Mouse (Mus musculus) hindbrain, embryonic 16.5 days (tissue): ENCODE data around the gene Patz1. TPM values are rescaled to one million over a fixed set of nuclear protein-coding genes. Genes with fewer than 3 reads are reported as not detected.

Experiments
- ATAC-seq: fragments of 200-750 bp; cut with Nextera tagmentation; 2 replicates; pipeline ENCODE4 v1.8.0; 2017; ENCODE audit warnings: moderate TSS enrichment, moderate library complexity
- H3K27ac ChIP-seq: fragments of 300-500 bp; sonication (generic); 2 replicates; pipeline ENCODE4 v1.5.1; 2014; ENCODE audit warnings: low read depth, mild to moderate bottlenecking, control low read depth, low read length, moderate library complexity
- H3K27me3 ChIP-seq: fragments of 300-500 bp; sonication (generic); replicated peaks from 2 replicates; pipeline ENCODE4 v1.6.1; 2014; ENCODE audit warnings: low read length; ENCODE audit not compliant: control insufficient read depth, insufficient read depth
- H3K36me3 ChIP-seq: fragments of 300-500 bp; sonication (generic); 2 replicates; pipeline ENCODE4 v1.6.1; 2014; ENCODE audit warnings: mild to moderate bottlenecking, low read length, moderate library complexity, mixed read lengths; ENCODE audit not compliant: control insufficient read depth, insufficient read depth
- H3K4me1 ChIP-seq: fragments of 300-500 bp; sonication (generic); 2 replicates; pipeline ENCODE4 v1.6.1; 2014; ENCODE audit warnings: low read depth, low read length; ENCODE audit not compliant: control insufficient read depth, insufficient read depth
- H3K4me2 ChIP-seq: fragments of 300-500 bp; sonication (generic); 2 replicates; pipeline ENCODE4 v1.6.1; 2014; ENCODE audit warnings: mild to moderate bottlenecking, low read length, control low read depth, moderate library complexity
- H3K4me3 ChIP-seq: fragments of 300-500 bp; sonication (generic); 2 replicates; pipeline ENCODE4 v1.5.1; 2014; ENCODE audit warnings: mild to moderate bottlenecking, low read length, control low read depth, moderate library complexity
- H3K9ac ChIP-seq: fragments of 300-500 bp; sonication (generic); 2 replicates; pipeline ENCODE4 v1.6.1; 2014; ENCODE audit warnings: low read depth, mild to moderate bottlenecking, control low read depth, low read length, moderate library complexity
- H3K9me3 ChIP-seq: fragments of 300-500 bp; sonication (generic); 2 replicates; pipeline ENCODE4 v1.6.1; 2014; ENCODE audit warnings: mild to moderate bottlenecking, low read length, moderate library complexity; ENCODE audit not compliant: control insufficient read depth
- WGBS: fragments of 180-500 bp; shearing (Covaris S2); extraction: QIAGEN DNeasy Blood & Tissue Kit; methylation state at CpG from one replicate; pipeline ENCODE4 v1.1.7; 2014; 5-methylcytosine and 5-hydroxymethylcytosine counted together
- polyA plus RNA-seq: library from polyadenylated mRNA; unstranded; fragments of >200 nt; fragmentation: Nextera tagmentation; extraction: Ambion mirVana; gene quantifications from 2 replicates; pipeline ENCODE4 v1.2.1, GENCODE M21; 2015

Gene Patz1
- polyA plus RNA-seq, 1 experiment from 2014 or later, result 35.2 TPM

- no peak overlapping the region for H3K27ac ChIP-seq
These were observed 52.8 kb downstream of the Patz1 start for GRCm38 (mm10) chr11:3341476-3341875.

GRCm38 (mm10) chr11:3344916-3345315 is 56.2 kb downstream of the Patz1 start:
- H3K36me3 ChIP-seq, result peaks cover 18% of the 10 kb centered on the region; the same call in 1 of the 2 replicates
- H3K27me3 ChIP-seq, result no peaks in the 10 kb centered on the region
- H3K4me2 ChIP-seq, result no peak overlapping the region
- H3K4me3 ChIP-seq, result no peak overlapping the region
- H3K4me1 ChIP-seq, result no peaks in the 10 kb centered on the region
- ATAC-seq, result no peak
- no peak overlapping the region for H3K9ac ChIP-seq
- 87% methylated on average over 3 of the region's 3 CpGs for WGBS
- no peaks in the 10 kb centered on the region for H3K9me3 ChIP-seq
- H3K27ac ChIP-seq, result no peak overlapping the region

More at GRCm38 (mm10) chr11:3341476-3341875, 52.8 kb downstream of the Patz1 start:
- Histone ChIP-seq H3K27me3 (no peaks in the 10 kb centered on the region), H3K36me3 (0 out of 2 replicates have a peak, but pooled peaks cover 12% of the 10 kb centered on the region), H3K9ac (no peak overlapping the region), H3K9me3 (no peaks in the 10 kb centered on the region), H3K4me1 (peaks cover 13% of the 10 kb centered on the region), H3K4me3 (no peak overlapping the region), H3K4me2 (no peak overlapping the region)
- no peak for ATAC-seq
- WGBS, result 82% methylated on average over 5 of the region's 5 CpGs

- H3K36me3 ChIP-seq, result peaks cover 28% of the 10 kb centered on the region
- WGBS, result 93% methylated on average over 7 of the region's 7 CpGs
- no peak for ATAC-seq
These were observed 57.7 kb downstream of the Patz1 start for GRCm38 (mm10) chr11:3346351-3346750.

GRCm38 (mm10) chr11:3347091-3347834 is 58.6 kb downstream of the Patz1 start:
- H3K4me2 ChIP-seq, result no peak overlapping the region
- H3K9ac ChIP-seq, result no peak overlapping the region
- no peak overlapping the region for H3K4me3 ChIP-seq
- peak; percentile 67 for ATAC-seq
- no peaks in the 10 kb centered on the region for H3K27me3 ChIP-seq
- H3K27ac ChIP-seq, result no peak overlapping the region
- H3K9me3 ChIP-seq, result no peaks in the 10 kb centered on the region
- H3K36me3 ChIP-seq, result peaks cover 33% of the 10 kb centered on the region
- 57% methylated on average over 12 of the region's 12 CpGs for WGBS
- no peaks in the 10 kb centered on the region for H3K4me1 ChIP-seq

More at GRCm38 (mm10) chr11:3346351-3346750, 57.7 kb downstream of the Patz1 start:
- Histone ChIP-seq H3K4me1 (no peaks in the 10 kb centered on the region), H3K27me3 (no peaks in the 10 kb centered on the region), H3K9ac (no peak overlapping the region), H3K9me3 (no peaks in the 10 kb centered on the region), H3K4me3 (no peak overlapping the region), H3K4me2 (no peak overlapping the region), H3K27ac (no peak overlapping the region)

- ATAC-seq, result no peak
These were observed 59.1 kb downstream of the Patz1 start for GRCm38 (mm10) chr11:3347835-3348195.

GRCm38 (mm10) chr11:3348576-3349342 is 60.1 kb downstream of the Patz1 start:
- ATAC-seq, result no peak
- H3K27me3 ChIP-seq, result no peaks in the 10 kb centered on the region
- no peak overlapping the region for H3K27ac ChIP-seq
- no peaks in the 10 kb centered on the region for H3K4me1 ChIP-seq
- H3K4me2 ChIP-seq, result no peak overlapping the region
- H3K9me3 ChIP-seq, result no peaks in the 10 kb centered on the region
- 50% methylated on average over 6 of the region's 6 CpGs for WGBS
- peaks cover 41% of the 10 kb centered on the region for H3K36me3 ChIP-seq
- H3K4me3 ChIP-seq, result no peak overlapping the region
- H3K9ac ChIP-seq, result no peak overlapping the region

More at GRCm38 (mm10) chr11:3347835-3348195, 59.1 kb downstream of the Patz1 start:
- H3K4me3 ChIP-seq, result no peak overlapping the region
- no peaks in the 10 kb centered on the region for H3K9me3 ChIP-seq
- no peak overlapping the region for H3K4me2 ChIP-seq
- H3K27ac ChIP-seq, result no peak overlapping the region
- peaks cover 33% of the 10 kb centered on the region for H3K36me3 ChIP-seq
- H3K9ac ChIP-seq, result no peak overlapping the region
- H3K27me3 ChIP-seq, result no peaks in the 10 kb centered on the region
- no peaks in the 10 kb centered on the region for H3K4me1 ChIP-seq

DNA sequence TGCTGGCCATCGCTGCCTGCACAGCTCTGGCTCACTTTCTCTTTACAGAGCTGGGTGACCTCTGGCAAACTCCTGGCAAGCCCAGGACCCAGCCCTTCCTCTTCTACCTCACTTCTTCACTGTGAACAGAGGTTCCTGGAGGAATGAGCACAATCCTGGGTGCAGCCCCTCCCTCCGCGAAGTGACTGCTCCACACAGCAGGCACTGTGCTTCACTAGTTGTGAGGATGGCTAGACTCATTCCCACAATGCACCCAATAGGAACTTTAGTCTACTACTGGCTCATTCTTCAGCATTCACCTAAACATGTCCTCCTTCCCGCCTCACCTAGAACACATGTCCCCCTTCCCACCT is 60.6 kb downstream of the Patz1 start:
- Histone ChIP-seq H3K4me2 (no peak overlapping the region), H3K9me3 (no peaks in the 10 kb centered on the region), H3K4me3 (no peak overlapping the region), H3K36me3 (peaks cover 44% of the 10 kb centered on the region), H3K27ac (no peak overlapping the region), H3K27me3 (no peaks in the 10 kb centered on the region), H3K9ac (no peak overlapping the region), H3K4me1 (no peaks in the 10 kb centered on the region)
- ATAC-seq, result no peak
- 80% methylated on average over 4 of the region's 4 CpGs for WGBS

DNA sequence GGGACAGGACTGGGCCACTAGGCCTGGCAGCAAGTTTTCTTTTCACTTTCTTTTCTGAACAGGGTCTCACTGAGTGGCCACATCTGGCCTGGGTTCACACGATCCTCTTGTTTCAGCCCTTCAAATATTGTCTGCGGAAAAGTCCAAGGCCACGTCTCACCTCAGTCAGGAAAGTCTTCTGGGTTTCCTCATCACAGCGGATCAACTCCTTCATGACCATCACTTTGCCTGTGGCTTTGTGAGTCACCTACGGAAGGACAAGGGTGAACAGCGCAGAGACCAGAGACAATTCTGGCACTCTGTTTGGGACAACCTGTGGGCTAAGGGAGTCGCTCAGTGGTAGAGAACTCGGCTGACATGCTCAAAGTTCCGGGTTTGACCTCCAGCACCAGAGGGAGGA is 63.5 kb downstream of the Patz1 start:
- peaks cover 49% of the 10 kb centered on the region for H3K36me3 ChIP-seq
- WGBS, result 96% methylated on average over 9 of the region's 9 CpGs
- H3K27me3 ChIP-seq, result no peaks in the 10 kb centered on the region
- no peaks in the 10 kb centered on the region for H3K9me3 ChIP-seq
- H3K9ac ChIP-seq, result no peak overlapping the region
- ATAC-seq, result no peak
- no peaks in the 10 kb centered on the region for H3K4me1 ChIP-seq
- no peak overlapping the region for H3K4me3 ChIP-seq
- no peak overlapping the region for H3K4me2 ChIP-seq
- no peak overlapping the region for H3K27ac ChIP-seq

DNA sequence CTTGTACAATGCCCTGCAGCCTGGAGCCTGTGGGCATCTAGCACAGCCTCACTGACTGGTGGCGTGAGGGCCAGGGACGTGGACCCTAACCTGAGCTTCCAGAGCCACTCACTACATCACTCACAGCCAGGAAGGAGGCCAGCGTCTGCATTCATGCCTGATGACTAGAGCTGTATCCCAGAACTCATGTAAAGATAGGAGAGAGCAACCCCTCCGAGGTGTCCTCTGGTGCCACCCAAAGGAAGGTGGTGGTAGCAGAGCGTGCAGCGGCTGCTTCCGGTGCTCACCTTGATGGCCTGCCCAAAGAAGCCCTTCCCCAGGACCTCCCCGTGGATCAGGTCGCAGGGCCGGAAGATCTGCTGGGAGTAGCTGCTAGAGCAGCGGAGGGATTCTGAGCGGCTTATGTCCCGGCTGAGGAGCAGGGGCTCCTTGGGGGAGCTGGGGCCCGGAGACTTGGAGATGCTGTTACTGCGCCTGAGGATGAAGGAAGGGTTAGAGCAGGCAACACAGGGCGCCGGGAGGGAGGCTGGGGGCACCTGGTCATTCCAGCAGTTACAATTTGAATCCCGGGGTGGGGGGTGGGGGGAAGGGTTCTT is 64.4 kb downstream of the Patz1 start:
- Histone ChIP-seq H3K27me3 (no peaks in the 10 kb centered on the region), H3K4me3 (no peak overlapping the region), H3K36me3 (peaks cover 50% of the 10 kb centered on the region), H3K4me2 (no peak overlapping the region), H3K9ac (no peak overlapping the region), H3K4me1 (no peaks in the 10 kb centered on the region), H3K27ac (no peak overlapping the region), H3K9me3 (no peaks in the 10 kb centered on the region)
- no peak for ATAC-seq
- 54% methylated on average over 18 of the region's 18 CpGs for WGBS
